Mouse (Mus musculus): ENCODE measurements around the gene Ptprt.

GRCm38 (mm10) chr2:162418181-162418580 lies 242.8 kb downstream of the Ptprt start:
- TF ChIP-seq CTCF (IDR thresholded peaks at IDR 0.05; ENCODE audit: extremely low read depth, insufficient read length, insufficient replicate concordance, low read depth, low read length), result no peak
- no peak for TF ChIP-seq POLR2A (IDR thresholded peaks at IDR 0.05; ENCODE audit: low read depth, low read length)
